Mouse (Mus musculus): ENCODE results near the gene Tnrc6c. TPM values are rescaled to one million over a fixed set of nuclear protein-coding genes. Genes with fewer than 3 reads are reported as not detected.

Tnrc6c gene
- total RNA-seq (2021), result 10 to 100 TPM; 28.4 to 29.9 TPM
- long read RNA-seq, experiment 1, partial matches to known transcripts, result 6 of 10 reads
- long read RNA-seq, experiment 1, other reads (novel, unspliced or antisense), result 4 of 10 reads
- long read RNA-seq, experiment 2, partial matches to known transcripts, result 9 of 17 reads
- long read RNA-seq, experiment 2, other reads (novel, unspliced or antisense), result 8 of 17 reads

- DNase-seq (ENCODE audit: low spot score in 2 of 2), result no peak
Observed at GRCm38 (mm10) chr11:117653491-117654351, at the start of gene Tnrc6c. Gene Tnrc6c (plus strand): TSS chr11:117654289.

GRCm38 (mm10) chr11:117606137-117606536 is 48.0 kb upstream of the Tnrc6c start:
- DNase-seq (ENCODE audit: low spot score in 2 of 2), result no peak

DNA sequence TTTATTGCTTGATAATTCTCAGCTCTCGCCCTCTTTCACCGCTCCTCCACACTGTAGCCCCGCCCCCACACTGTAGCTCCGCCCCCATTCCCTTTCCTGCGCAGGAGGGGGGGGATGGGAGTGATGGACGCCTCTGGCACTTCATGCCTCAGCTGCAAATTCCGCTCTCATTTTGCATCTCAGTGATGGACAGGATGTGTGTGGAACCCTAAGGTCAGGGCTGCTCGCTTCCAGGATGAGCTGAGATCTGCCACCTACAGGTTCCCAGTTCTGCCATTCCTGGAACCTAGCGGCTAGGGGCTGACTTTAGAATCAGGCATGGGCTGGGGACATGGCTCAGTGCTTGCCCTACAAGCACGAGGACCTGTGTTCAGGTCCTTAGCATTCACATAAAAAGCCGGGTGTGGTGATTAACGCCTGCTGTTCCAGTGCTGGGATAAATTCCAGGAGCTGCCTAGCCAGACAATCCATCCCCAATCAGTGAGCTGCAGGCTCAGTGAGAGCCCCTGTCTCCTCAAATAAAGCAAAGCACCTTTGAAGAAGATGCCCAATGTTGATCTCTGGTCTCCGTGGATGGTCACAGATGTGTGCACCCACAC is 47.4 kb upstream of the Tnrc6c start:
- DNase-seq (ENCODE audit: low spot score in 2 of 2), result no peak

DNA sequence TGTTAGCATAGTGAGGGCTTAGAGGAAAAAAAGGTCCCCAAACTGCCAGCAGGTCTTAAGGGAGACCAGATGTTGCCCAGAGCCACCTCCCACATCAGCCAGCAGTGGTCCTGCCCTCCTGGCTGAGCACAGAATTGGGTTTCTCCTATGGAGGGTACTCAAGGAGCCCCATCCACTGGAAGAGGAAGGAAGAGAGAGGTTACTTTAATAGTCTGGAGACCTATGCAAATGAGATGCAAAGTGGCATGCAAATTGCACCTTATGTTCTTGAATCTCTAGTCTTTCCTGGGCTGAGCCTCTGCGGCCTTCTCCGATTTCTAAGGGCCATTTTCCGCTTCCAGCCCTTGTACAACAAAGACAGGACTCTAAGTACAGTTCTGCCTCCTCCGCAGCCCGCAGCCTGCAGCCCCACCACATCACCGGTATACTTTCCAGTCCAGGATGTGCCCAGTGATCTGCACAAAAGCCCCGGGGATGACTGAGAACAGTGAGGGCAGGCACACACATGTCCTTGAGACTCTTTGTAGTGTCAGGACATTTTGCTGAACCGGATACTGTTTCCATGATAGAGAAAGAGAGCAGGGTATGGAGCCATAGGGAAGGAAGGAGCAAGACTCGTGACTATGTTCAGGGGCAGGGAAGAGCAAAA is 45.8 kb upstream of the Tnrc6c start:
- DNase-seq (ENCODE audit: low spot score in 2 of 2), result no peak

DNA sequence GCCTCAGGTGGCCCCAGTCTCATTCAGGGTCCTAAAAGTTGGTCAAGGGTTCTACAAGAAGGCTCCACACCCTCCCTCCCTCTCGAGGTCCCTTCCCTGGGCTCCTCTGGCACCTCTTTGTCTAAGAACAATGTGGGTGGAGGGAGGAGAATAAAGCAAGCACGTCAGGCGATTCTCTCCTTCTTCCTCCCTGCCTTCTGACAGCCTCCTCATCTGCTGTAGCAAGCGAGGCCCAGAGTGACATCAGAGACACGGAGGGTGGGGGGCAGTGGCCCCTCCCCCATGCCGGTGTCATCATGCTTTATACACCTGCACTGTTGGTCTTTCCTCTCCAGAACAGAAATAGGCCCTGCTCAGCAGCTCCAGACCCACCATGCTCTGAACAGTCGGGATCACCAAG is 45.1 kb upstream of the Tnrc6c start:
- no peak for DNase-seq (ENCODE audit: low spot score in 2 of 2)

DNA sequence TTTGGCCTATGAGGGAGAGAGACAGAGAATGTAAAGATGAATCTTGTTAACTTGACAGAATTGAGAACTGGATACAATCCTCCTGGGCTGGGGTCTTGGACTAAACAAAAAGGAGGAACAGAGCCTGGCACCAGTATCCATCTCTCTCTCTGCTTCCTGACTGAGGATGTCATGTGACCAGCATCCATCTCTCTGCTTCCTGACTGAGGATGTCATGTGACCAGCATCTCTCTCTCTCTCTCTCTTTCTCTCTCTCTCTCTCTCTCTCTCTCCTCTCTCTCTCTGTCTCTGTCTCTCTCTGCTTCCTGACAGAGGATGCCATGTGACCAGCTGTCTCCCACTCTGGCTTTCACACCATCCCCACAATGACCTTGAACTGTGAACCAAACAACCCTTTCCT is 43.5 kb upstream of the Tnrc6c start:
- no peak for DNase-seq (ENCODE audit: low spot score in 2 of 2)

DNA sequence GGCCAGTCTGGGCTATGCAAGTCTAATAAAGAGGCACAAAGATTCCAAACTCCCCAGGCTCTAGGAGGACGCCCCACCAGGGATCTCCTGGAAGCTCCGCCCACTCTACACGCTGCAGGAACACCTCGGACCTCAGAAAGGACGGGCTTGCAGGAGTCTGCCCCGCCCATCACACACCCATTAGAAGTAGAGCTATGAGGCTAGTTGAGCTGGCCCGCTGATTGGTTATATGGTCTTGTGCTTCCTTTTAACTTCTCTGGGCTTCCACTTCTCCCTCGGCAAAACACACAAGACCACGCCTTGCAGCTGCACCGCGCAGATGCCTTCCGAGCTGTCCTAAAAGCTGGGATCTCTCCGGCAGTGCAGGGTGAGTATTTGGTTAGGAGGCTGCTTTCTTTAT is 43.0 kb upstream of the Tnrc6c start:
- DNase-seq (ENCODE audit: low spot score in 2 of 2), result no peak

- DNase-seq (ENCODE audit: low spot score in 2 of 2), result no peak
Observed at GRCm38 (mm10) chr11:117611860-117612259, 42.2 kb upstream of the Tnrc6c start.

DNA sequence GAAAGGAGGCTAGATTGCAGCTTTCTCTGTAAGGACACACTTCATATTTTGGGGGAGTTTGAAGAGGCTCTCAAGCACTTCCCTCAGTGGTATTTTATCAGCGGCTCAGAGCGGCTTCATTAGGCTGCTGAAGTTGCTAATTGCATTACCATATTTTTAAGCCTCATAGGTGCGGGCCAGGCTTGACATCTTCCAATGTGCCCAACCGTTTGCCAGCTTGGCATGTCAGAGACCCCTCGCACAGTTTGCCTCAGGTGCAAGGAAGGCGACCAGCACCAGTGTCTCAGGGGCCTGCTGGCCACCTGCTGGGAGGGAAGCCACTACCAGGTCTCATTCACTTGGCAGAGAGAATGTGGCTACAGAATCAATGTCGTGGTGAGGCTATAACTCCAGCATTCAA is 41.2 kb upstream of the Tnrc6c start:
- no peak for DNase-seq (ENCODE audit: low spot score in 2 of 2)

DNA sequence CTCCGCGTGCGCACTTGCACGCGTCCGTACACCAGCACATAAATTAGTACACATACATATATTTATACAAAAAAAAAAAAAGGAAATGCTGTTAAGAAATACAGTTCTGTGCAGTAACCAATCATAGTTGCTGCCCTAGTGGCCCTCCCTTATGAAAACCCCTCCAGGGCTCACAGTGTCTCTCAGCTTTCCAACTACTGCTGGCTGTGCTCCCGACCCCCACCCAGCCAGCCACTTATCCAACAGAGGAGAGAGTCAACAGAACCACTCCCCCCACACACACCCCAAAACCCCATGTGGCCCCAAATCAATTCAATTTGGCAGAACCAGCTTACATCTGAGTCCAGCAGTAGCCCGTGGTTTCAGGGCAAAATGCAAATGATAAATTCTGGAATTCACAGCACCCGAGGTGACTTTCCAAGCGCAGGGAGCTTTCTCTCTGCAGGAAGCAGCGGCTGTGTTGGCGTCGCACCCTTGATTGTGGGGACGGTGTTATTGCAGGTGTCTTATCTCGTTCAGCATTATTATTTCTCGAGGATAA is 36.7 kb upstream of the Tnrc6c start:
- no peak for DNase-seq (ENCODE audit: low spot score in 2 of 2)

DNA sequence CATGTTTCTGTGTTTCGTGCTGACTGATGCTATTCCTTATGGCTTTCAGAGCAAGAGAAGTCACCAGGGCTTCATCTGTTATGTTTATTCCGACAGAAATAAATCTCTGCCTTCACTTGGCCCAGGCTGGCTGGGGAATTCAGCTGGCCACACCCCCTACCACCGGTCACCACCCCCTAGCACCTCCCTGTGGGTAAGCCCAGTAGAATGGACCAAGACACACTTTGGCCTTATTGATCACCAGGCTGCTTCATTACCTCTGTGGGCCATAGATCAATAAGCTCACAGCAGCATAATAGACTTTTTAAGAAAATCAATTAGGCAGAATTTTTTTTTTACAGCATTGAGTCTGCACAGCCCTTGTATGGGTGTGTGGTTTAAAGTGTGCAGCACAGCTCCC is 35.9 kb upstream of the Tnrc6c start:
- DNase-seq (ENCODE audit: low spot score in 2 of 2), result no peak

DNA sequence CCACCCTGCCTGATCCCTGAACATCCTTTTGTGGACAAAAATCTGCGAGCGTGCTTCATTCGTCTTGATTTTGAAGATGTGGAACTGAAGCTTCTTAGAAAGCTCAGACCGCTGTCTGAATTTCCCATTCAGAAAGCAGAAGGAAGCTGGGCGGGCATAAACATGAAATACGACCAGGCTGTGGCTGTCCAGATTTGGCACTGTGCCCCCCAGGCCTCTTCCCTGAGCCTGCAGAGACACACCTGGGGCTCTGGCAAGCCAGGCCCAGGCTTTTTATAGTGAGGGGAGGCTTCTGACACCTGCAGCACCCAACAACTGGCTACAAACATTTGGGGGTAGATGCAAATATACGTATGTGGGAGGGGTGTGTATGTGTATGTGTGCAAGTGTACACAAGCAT is 35.3 kb upstream of the Tnrc6c start:
- no peak for DNase-seq (ENCODE audit: low spot score in 2 of 2)

DNA sequence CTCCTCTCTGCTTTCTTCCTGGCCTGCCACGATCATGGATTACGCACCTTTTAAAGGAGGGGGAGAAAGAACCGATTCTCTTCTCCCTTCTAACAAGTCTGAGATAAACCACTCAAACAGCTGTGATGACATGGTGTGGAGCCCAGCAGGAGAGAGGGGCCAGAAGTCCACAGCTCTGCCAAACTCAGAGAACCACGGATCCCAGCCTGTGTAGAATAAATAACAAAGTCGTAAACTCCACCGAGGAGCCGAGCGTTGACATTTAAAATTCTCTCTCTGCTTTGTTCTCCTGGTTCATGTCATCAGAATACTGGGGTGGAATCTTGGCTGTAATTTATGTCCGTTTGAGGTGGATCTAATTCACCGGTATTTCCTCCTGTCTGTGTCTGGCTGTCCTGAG is 34.5 kb upstream of the Tnrc6c start:
- no peak for DNase-seq (ENCODE audit: low spot score in 2 of 2)

- DNase-seq (ENCODE audit: low spot score in 2 of 2), result no peak
Observed at GRCm38 (mm10) chr11:117625196-117625595, 28.9 kb upstream of the Tnrc6c start.

DNA sequence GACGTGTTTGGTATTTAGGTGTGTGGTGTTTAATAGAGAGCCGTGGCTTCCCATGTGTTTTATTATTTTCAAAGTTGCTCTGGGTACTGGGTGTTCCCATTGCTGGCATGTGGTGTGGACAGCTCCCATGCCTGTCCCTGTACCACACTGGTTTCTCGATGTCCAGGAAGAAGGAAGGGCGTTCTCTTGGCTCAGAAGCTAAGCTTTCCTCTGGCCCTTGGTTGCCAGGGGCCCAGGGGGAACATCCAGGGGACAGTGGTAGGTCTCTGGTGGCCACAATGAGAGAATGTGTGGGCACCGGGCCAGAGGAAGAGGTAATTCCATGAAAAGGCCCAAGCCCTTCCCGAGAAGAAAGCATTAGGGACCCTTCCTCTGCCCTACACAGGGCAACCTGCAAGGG is 27.5 kb upstream of the Tnrc6c start:
- no peak for DNase-seq (ENCODE audit: low spot score in 2 of 2)

GRCm38 (mm10) chr11:117627060-117627562 is 27.0 kb upstream of the Tnrc6c start:
- no peak for DNase-seq (ENCODE audit: low spot score in 2 of 2)

GRCm38 (mm10) chr11:117627746-117628311 is 26.3 kb upstream of the Tnrc6c start:
- no peak for DNase-seq (ENCODE audit: low spot score in 2 of 2)

DNA sequence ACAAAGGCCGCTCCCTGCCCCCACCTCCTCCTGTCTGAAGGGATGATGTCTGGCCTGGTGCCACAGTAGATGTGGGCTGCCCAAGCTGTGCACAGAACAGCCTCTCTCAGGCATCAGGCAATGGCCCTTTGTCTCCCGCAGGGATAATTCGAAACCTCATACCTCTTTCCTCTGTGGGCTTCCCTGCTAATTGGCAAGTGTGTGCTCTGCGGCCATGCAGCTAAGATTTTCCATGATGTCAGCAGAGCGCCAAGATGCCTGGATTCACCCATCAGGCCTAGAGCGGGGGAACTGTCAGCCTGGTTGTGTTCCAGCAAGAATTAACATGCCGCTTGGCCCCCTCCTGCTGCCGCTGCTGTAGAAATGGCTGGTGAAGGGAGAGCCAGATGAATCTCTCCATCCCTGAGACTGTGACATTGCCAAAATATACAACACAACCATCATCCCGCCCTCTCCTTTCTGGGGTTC is 25.7 kb upstream of the Tnrc6c start:
- no peak for DNase-seq (ENCODE audit: low spot score in 2 of 2)

DNA sequence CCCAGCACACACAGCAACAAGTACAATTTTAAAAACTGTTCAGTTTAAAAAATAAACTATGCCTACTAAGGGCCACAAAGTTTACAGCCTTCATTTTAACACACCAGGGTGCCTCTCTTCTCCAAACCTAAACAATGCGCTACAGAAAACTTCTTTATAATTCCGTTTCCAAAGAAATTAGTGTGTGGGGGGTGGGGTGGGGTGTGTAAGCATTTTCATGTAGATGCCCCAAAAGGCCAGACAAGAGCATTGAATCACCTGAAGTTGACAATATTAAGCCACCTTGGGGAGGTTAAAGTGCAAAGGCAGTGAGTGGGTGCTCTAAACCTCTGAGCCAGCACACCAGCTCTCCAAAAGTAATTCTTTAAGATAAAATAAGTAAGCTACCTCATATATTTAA is 24.2 kb upstream of the Tnrc6c start:
- no peak for DNase-seq (ENCODE audit: low spot score in 2 of 2)

DNA sequence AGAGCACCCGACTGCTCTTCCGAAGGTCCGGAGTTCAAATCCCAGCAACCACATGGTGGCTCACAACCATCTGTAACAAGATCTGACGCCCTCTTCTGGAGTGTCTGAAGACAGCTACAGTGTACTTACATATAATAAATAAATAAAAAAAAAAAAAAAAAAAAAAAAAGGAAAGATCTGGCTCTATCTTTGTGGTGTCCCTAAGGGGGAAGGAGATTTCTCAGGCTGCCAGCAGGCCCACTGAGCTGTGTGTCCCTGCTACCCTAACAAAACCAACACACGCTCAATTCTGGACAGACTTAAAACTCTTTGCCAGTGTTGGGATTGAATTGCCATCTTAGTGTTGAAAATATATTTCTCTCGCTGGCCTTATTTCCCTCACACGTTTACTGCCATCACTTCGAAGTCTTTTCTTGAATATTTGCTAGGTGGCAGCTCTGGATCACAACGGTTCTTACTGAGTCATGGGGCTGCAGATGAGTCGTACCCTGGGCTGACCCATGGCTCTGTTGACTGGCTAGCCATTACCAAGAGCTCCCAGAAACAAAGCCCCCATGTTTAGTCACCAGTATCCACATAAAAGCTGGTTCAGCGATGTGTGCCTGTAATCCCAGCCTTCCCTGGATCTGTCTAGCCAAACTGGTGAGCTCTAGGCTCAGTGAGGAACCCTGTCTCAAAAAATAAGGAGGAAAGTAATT is 23.1 kb upstream of the Tnrc6c start:
- DNase-seq (ENCODE audit: low spot score in 2 of 2), result no peak
